Mouse (Mus musculus) lung, postnatal 0 days (tissue): ENCODE results near the gene Serpinf2. TPM values are rescaled to one million over a fixed set of nuclear protein-coding genes. Genes with fewer than 3 reads are reported as not detected.

ENCODE experiments used
- ATAC-seq: fragments of 200-750 bp; cut with Nextera tagmentation; 2 replicates; pipeline ENCODE4 v1.8.0; 2017; ENCODE audit warnings: moderate library complexity
- DNase-seq: peaks from one replicate; pipeline ENCODE4 v3.0.0-alpha.2; 2016; ENCODE audit warnings: low spot score
- H3K27ac ChIP-seq: fragments of 300-500 bp; sonication (generic); 2 replicates; pipeline ENCODE4 v1.5.1; 2014; ENCODE audit warnings: antibody characterized with exemption, mild to moderate bottlenecking, low read length, mixed read lengths
- H3K27me3 ChIP-seq: fragments of 300-500 bp; sonication (generic); replicated peaks from 2 replicates; pipeline ENCODE4 v1.6.1; 2014; ENCODE audit warnings: low read length, mixed read lengths; ENCODE audit not compliant: insufficient read depth
- H3K36me3 ChIP-seq: fragments of 300-500 bp; sonication (generic); 2 replicates; pipeline ENCODE4 v1.6.1; 2014; ENCODE audit warnings: low read length, mixed read lengths; ENCODE audit not compliant: insufficient read depth
- H3K4me1 ChIP-seq: fragments of 300-500 bp; sonication (generic); 2 replicates; pipeline ENCODE4 v1.6.1; 2014; ENCODE audit warnings: antibody characterized with exemption, low read depth, low read length, mixed read lengths; ENCODE audit not compliant: insufficient read depth
- H3K4me2 ChIP-seq: fragments of 300-500 bp; sonication (generic); replicated peaks from 2 replicates; pipeline ENCODE4 v1.6.1; 2014; ENCODE audit warnings: low read depth, mild to moderate bottlenecking, low read length, moderate library complexity, mixed read lengths
- H3K4me3 ChIP-seq: fragments of 300-500 bp; sonication (generic); 2 replicates; pipeline ENCODE4 v1.5.1; 2014; ENCODE audit warnings: low read depth, low read length
- H3K9ac ChIP-seq: fragments of 300-500 bp; sonication (generic); replicated peaks from 2 replicates; pipeline ENCODE4 v1.6.1; 2014; ENCODE audit warnings: low read depth, mild to moderate bottlenecking
- H3K9me3 ChIP-seq: fragments of 300-500 bp; sonication (generic); 2 replicates; pipeline ENCODE4 v1.6.1; 2016; ENCODE audit warnings: low read length, mixed read lengths
- CTCF ChIP-seq: IDR thresholded peaks from 2 replicates; pipeline ENCODE4 v1.5.1; 2016; ENCODE audit warnings: antibody characterized with exemption, mild to moderate bottlenecking
- EP300 ChIP-seq: IDR thresholded peaks from 2 replicates; pipeline ENCODE4 v1.6.1; 2016; ENCODE audit warnings: antibody characterized with exemption, mild to moderate bottlenecking, control low read depth
- WGBS: fragments of 180-500 bp; shearing (Covaris S2); extraction: QIAGEN DNeasy Blood & Tissue Kit; methylation state at CpG from one replicate; pipeline ENCODE4 v1.1.7; 2014; 5-methylcytosine and 5-hydroxymethylcytosine counted together
- polyA plus RNA-seq: library from polyadenylated mRNA; unstranded; fragments of >200 nt; fragmentation: Nextera tagmentation; extraction: Ambion mirVana; gene quantifications from 2 replicates; pipeline ENCODE4 v1.2.1, GENCODE M21; 2015

Gene Serpinf2
- polyA plus RNA-seq, 1 experiment from 2014 or later, result 0.19 TPM

- Histone ChIP-seq H3K36me3 (peaks cover 18% of the 10 kb centered on the region; the same call in 1 of the 2 replicates), H3K4me2 (no peak overlapping the region), H3K9ac (no peak overlapping the region), H3K9me3 (no peaks in the 10 kb centered on the region), H3K4me1 (no peaks in the 10 kb centered on the region), H3K27ac (no peak overlapping the region), H3K4me3 (no peak overlapping the region), H3K27me3 (no peaks in the 10 kb centered on the region)
- TF ChIP-seq EP300 (no peak), CTCF (no peak)
- ATAC-seq, result no peak
- DNase-seq, result no peak
- WGBS, result 91% methylated on average over 3 of the region's 3 CpGs
These were observed 587 bp downstream of the Serpinf2 start for GRCm38 (mm10) chr11:75438804-75439203.

GRCm38 (mm10) chr11:75438194-75438593 is 1.2 kb downstream of the Serpinf2 start:
- no peak overlapping the region for H3K4me2 ChIP-seq
- H3K4me3 ChIP-seq, result no peak overlapping the region
- DNase-seq (no peak), ATAC-seq (no peak)
- H3K36me3 ChIP-seq, result peaks cover 12% of the 10 kb centered on the region; the same call in 1 of the 2 replicates
- H3K27me3 ChIP-seq, result no peaks in the 10 kb centered on the region
- H3K9me3 ChIP-seq, result no peaks in the 10 kb centered on the region
- no peak overlapping the region for H3K27ac ChIP-seq
- WGBS, result 60% methylated on average over 13 of the region's 13 CpGs
- H3K9ac ChIP-seq, result no peak overlapping the region
- no peaks in the 10 kb centered on the region for H3K4me1 ChIP-seq
- TF ChIP-seq CTCF (no peak), EP300 (no peak)

GRCm38 (mm10) chr11:75434138-75434537 is 5.3 kb downstream of the Serpinf2 start:
- Histone ChIP-seq H3K4me1 (no peaks in the 10 kb centered on the region), H3K27ac (no peak overlapping the region), H3K36me3 (no peaks in the 10 kb centered on the region), H3K9me3 (no peaks in the 10 kb centered on the region), H3K4me2 (no peak overlapping the region), H3K27me3 (no peaks in the 10 kb centered on the region), H3K9ac (no peak overlapping the region), H3K4me3 (no peak overlapping the region)
- WGBS, result 81% methylated on average over 5 of the region's 5 CpGs
- TF ChIP-seq CTCF, result peak; percentile 35
- TF ChIP-seq EP300, result no peak
- DNase-seq (no peak), ATAC-seq (no peak)

- no peaks in the 10 kb centered on the region for H3K27me3 ChIP-seq
- DNase-seq (no peak), ATAC-seq (no peak)
- no peaks in the 10 kb centered on the region for H3K4me1 ChIP-seq
- whole genome bisulfite sequencing, result 72% methylated on average over 11 of the region's 11 CpGs
- no peak overlapping the region for H3K27ac ChIP-seq
- H3K9ac ChIP-seq, result no peak overlapping the region
- no peak overlapping the region for H3K4me2 ChIP-seq
- no peaks in the 10 kb centered on the region for H3K36me3 ChIP-seq
- no peaks in the 10 kb centered on the region for H3K9me3 ChIP-seq
- no peak overlapping the region for H3K4me3 ChIP-seq
- TF ChIP-seq EP300 (no peak), CTCF (no peak)
These were observed 8.1 kb downstream of the Serpinf2 start for GRCm38 (mm10) chr11:75431307-75431706.

GRCm38 (mm10) chr11:75429019-75429705 is 10.2 kb downstream of the Serpinf2 start:
- Histone ChIP-seq H3K4me2 (no peak overlapping the region), H3K36me3 (no peaks in the 10 kb centered on the region), H3K9me3 (no peaks in the 10 kb centered on the region), H3K9ac (no peak overlapping the region), H3K4me3 (no peak overlapping the region), H3K27ac (no peak overlapping the region), H3K27me3 (no peaks in the 10 kb centered on the region), H3K4me1 (no peaks in the 10 kb centered on the region)
- ATAC-seq, result no peak
- TF ChIP-seq EP300 (no peak), CTCF (no peak)
- peak; percentile 48 for DNase-seq
- 60% methylated on average over 9 of the region's 9 CpGs for WGBS

- Histone ChIP-seq H3K4me2 (no peak overlapping the region), H3K27me3 (no peaks in the 10 kb centered on the region), H3K4me1 (no peaks in the 10 kb centered on the region), H3K9ac (no peak overlapping the region), H3K36me3 (no peaks in the 10 kb centered on the region), H3K9me3 (no peaks in the 10 kb centered on the region), H3K27ac (no peak overlapping the region), H3K4me3 (no peak overlapping the region)
- 91% methylated on average over 3 of the region's 3 CpGs for WGBS
- no peak for ATAC-seq
- no peak for DNase-seq
- no peak for TF ChIP-seq EP300
- TF ChIP-seq CTCF, result no peak
These were observed 14.9 kb downstream of the Serpinf2 start for GRCm38 (mm10) chr11:75424459-75424858.

- H3K9me3 ChIP-seq, result no peaks in the 10 kb centered on the region
- H3K4me3 ChIP-seq, result no peak overlapping the region
- DNase-seq (no peak), ATAC-seq (no peak)
- no peak overlapping the region for H3K27ac ChIP-seq
- H3K9ac ChIP-seq, result no peak overlapping the region
- H3K27me3 ChIP-seq, result no peaks in the 10 kb centered on the region
- TF ChIP-seq EP300, result no peak
- TF ChIP-seq CTCF, result no peak
- no peak overlapping the region for H3K4me2 ChIP-seq
- no peaks in the 10 kb centered on the region for H3K4me1 ChIP-seq
- H3K36me3 ChIP-seq, result no peaks in the 10 kb centered on the region
- WGBS, result 87% methylated on average over 9 of the region's 9 CpGs
These were observed 15.4 kb downstream of the Serpinf2 start for GRCm38 (mm10) chr11:75424033-75424432.
